Mouse (Mus musculus): ENCODE data around the gene Arid1a. TPM values are rescaled to one million over a fixed set of nuclear protein-coding genes. Genes with fewer than 3 reads are reported as not detected.

Gene Arid1a
- polyA plus RNA-seq, 1 experiment from 2014 or later: 41.6 TPM

DNA sequence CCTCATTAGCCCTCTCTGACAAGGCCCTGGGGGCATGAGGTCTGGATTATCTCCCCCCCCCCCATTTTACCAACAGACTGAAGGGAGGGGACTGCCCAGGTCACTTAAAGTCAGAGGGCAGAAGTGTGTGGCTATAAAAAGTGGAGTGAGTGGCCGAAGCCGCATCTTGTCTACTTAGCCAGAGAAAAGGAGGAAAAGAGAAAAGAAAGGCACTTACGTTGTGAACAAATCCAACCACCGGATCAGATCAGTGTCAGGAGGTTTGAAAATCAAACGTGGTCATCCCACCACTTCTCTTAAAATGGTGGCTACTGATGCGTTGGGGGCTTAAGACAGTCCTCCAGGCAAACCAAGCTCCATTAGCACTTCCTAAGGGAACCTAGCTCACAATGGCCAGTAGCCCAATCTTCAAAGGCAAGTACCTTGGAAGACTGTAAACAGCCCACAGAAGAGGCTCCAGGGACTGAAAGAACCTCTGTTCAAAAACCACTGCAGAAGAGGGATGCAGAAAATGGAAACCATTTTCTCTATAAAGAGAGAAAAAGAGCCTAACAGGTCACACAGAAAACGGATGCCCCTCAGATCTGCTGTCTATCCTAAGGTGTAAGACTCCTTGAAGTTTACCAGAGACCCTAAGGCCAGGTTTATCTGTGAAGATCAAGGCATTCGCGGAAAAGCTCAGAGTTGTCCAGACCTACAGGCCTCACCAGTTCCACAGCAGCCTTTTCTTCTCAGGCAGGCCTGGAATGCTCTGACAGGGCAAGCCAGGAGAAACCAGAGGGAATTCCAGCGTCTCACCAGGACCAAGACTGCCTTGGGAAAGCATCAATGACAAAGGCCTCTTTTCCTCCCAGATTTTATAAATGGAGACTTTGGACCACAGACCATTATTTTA is 1.5 kb downstream of the Arid1a start:
- Histone ChIP-seq H3K27ac (peak overlapping the region; percentile 100), H3K27me3 (no peaks in the 10 kb centered on the region), H3K4me1 (replicated peaks) (peaks cover 26% of the 10 kb centered on the region), H3K36me3 (no peaks in the 10 kb centered on the region), H3K9me3 (no peaks in the 10 kb centered on the region), H3K4me2 (peak overlapping the region; percentile 91), H3K4me3 (replicated peaks) (peak overlapping the region; percentile 100), H3K9ac (replicated peaks) (peak overlapping the region; percentile 100)
- 5% methylated on average over 10 of the region's 10 CpGs for WGBS
- no peak for ATAC-seq (ENCODE audit: insufficient number of reproducible peaks, insufficient read depth, low FRiP score, low TSS enrichment, low read depth)

DNA sequence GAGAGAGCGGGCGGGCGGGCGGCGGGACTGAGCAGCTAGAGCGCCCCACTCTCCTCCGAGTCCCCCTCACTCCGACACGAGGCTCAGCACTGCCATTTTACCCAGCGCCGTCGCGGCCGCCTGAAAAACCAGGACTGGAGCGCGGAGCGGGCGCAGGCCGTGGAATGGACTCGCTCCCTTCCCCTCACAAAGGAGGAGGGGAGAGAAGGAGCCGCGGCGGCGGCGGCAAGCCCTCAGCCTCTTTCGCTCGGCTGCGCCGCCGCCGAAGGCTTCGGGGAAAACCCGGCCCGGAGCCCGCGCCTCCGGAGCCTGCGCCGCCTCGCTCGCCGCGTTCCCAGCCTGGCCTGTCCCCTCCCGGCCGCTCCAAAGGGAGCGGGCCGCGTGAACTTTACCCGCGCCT is 2.3 kb downstream of the Arid1a start:
- 0% methylated on average over 43 of the region's 50 CpGs for WGBS
- Histone ChIP-seq H3K27ac (peak overlapping the region; percentile 100), H3K4me1 (replicated peaks) (peaks cover 35% of the 10 kb centered on the region), H3K27me3 (no peaks in the 10 kb centered on the region), H3K9ac (replicated peaks) (peak overlapping the region; percentile 100), H3K36me3 (peaks cover 6% of the 10 kb centered on the region), H3K4me2 (peak overlapping the region; percentile 91), H3K4me3 (replicated peaks) (peak overlapping the region; percentile 100), H3K9me3 (0 out of 2 replicates have a peak, but pooled peaks cover 4% of the 10 kb centered on the region)
- peak; percentile 76 for ATAC-seq (ENCODE audit: insufficient number of reproducible peaks, insufficient read depth, low FRiP score, low TSS enrichment, low read depth)

- Histone ChIP-seq H3K4me2 (peak overlapping the region; percentile 91), H3K9ac (replicated peaks) (peak overlapping the region; percentile 100), H3K9me3 (0 out of 2 replicates have a peak, but pooled peaks cover 6% of the 10 kb centered on the region), H3K4me3 (replicated peaks) (peak overlapping the region; percentile 100), H3K27me3 (no peaks in the 10 kb centered on the region), H3K4me1 (replicated peaks) (peaks cover 39% of the 10 kb centered on the region), H3K27ac (peak overlapping the region; percentile 100), H3K36me3 (peaks cover 11% of the 10 kb centered on the region)
- WGBS: under 1% methylated on average over 65 of the region's 99 CpGs
- peak; percentile 34; the same call in 1 of the 2 replicates for ATAC-seq (ENCODE audit: insufficient number of reproducible peaks, insufficient read depth, low FRiP score, low TSS enrichment, low read depth)
Observed at GRCm38 (mm10) chr4:133753375-133754190, 3.0 kb downstream of the Arid1a start.

GRCm38 (mm10) chr4:133752449-133753374 is 3.9 kb downstream of the Arid1a start:
- peak overlapping the region; percentile 100 for H3K9ac ChIP-seq (replicated peaks)
- H3K27ac ChIP-seq: peak overlapping the region; percentile 100
- H3K4me3 ChIP-seq (replicated peaks): peak overlapping the region; percentile 100
- peak overlapping the region; percentile 91 for H3K4me2 ChIP-seq
- H3K4me1 ChIP-seq (replicated peaks): peaks cover 46% of the 10 kb centered on the region
- peaks cover 20% of the 10 kb centered on the region for H3K36me3 ChIP-seq
- ATAC-seq (ENCODE audit: insufficient number of reproducible peaks, insufficient read depth, low FRiP score, low TSS enrichment, low read depth): no peak
- WGBS: 0% methylated on average over 96 of the region's 121 CpGs
- 0 out of 2 replicates have a peak, but pooled peaks cover 6% of the 10 kb centered on the region for H3K9me3 ChIP-seq
- no peaks in the 10 kb centered on the region for H3K27me3 ChIP-seq

- H3K9ac ChIP-seq (replicated peaks): peak overlapping the region; percentile 100
- WGBS: 1% methylated on average over 31 of the region's 31 CpGs
- H3K9me3 ChIP-seq: 0 out of 2 replicates have a peak, but pooled peaks cover 6% of the 10 kb centered on the region
- no peak for ATAC-seq (ENCODE audit: insufficient number of reproducible peaks, insufficient read depth, low FRiP score, low TSS enrichment, low read depth)
- peaks cover 52% of the 10 kb centered on the region for H3K4me1 ChIP-seq (replicated peaks)
- H3K27me3 ChIP-seq: no peaks in the 10 kb centered on the region
- H3K27ac ChIP-seq: peak overlapping the region; percentile 100
- peak overlapping the region; percentile 100 for H3K4me3 ChIP-seq (replicated peaks)
- peak overlapping the region; percentile 91 for H3K4me2 ChIP-seq
- peaks cover 24% of the 10 kb centered on the region for H3K36me3 ChIP-seq
Observed at GRCm38 (mm10) chr4:133751521-133752448, 4.8 kb downstream of the Arid1a start.

DNA sequence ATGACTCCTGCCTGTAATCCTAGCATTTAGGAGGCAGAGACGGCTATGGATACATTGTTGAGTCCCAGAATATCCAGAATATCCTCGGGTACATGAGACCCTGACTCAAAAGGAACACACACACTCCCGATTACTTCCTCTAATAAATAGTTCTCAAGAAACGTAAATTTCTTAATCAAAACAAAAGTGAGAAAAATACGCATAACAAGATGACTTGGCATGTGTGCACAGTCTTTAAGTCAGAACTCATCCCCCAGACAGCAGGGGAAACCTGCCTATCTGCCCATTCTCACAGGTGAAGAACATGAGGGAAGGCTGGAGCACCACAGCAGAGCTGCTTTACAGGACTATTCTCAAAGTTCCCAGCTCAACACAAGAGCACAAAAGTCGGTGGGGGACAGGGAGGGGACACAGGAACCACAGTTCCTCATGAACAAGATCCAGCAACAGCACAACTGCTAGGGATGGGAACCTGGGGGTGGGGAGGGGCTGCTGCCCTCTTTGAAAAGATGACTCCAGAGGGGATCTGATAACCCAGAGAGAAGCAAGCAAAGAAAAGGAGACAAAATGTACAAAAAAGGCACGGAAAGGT is 6.3 kb downstream of the Arid1a start:
- H3K36me3 ChIP-seq: peaks cover 38% of the 10 kb centered on the region
- ATAC-seq (ENCODE audit: insufficient number of reproducible peaks, insufficient read depth, low FRiP score, low TSS enrichment, low read depth): no peak
- 48% methylated on average over 7 of the region's 7 CpGs for WGBS

DNA sequence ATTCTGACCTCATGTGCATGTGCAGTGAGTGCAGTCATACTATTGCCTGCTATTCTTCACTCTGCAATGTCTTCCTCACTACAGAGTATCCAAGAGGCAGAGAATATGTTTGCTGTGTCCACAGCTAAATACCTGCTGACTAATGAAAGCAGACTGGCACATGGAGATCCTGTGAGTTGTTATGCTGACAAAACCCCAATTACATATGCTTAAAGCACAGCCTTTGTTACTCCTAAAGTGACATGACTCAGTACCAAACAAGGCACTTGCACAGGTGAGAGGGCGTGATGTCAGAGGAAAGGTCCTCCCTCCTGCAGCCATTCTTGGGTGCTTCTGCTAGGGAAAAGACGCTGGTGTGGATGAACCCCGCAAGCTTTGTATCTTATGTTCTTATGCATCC is 21.3 kb downstream of the Arid1a start:
- Histone ChIP-seq H3K4me3 (replicated peaks) (no peak overlapping the region), H3K9ac (replicated peaks) (no peak overlapping the region), H3K9me3 (no peaks in the 10 kb centered on the region), H3K36me3 (peaks cover 52% of the 10 kb centered on the region), H3K4me2 (no peak overlapping the region), H3K27me3 (no peaks in the 10 kb centered on the region), H3K27ac (no peak overlapping the region), H3K4me1 (replicated peaks) (peaks cover 62% of the 10 kb centered on the region)
- ATAC-seq (ENCODE audit: insufficient number of reproducible peaks, insufficient read depth, low FRiP score, low TSS enrichment, low read depth): no peak
- WGBS: 86% methylated on average over 3 of the region's 3 CpGs

More for the DNA sequence above, 6.3 kb downstream of the Arid1a start:
- 0 out of 2 replicates have a peak, but pooled peaks cover 6% of the 10 kb centered on the region for H3K9me3 ChIP-seq
- H3K4me2 ChIP-seq: peak overlapping the region; percentile 91
- peak overlapping the region; percentile 100 for H3K4me3 ChIP-seq (replicated peaks)
- H3K4me1 ChIP-seq (replicated peaks): peaks cover 51% of the 10 kb centered on the region
- no peak overlapping the region for H3K27ac ChIP-seq
- H3K9ac ChIP-seq (replicated peaks): peak overlapping the region; percentile 100
- no peaks in the 10 kb centered on the region for H3K27me3 ChIP-seq

- Histone ChIP-seq H3K4me3 (replicated peaks) (peak overlapping the region; percentile 21), H3K4me1 (replicated peaks) (peaks cover 78% of the 10 kb centered on the region), H3K27ac (peak overlapping the region; percentile 84), H3K9me3 (no peaks in the 10 kb centered on the region), H3K4me2 (peak overlapping the region; percentile 51), H3K9ac (replicated peaks) (peak overlapping the region; percentile 31), H3K27me3 (no peaks in the 10 kb centered on the region), H3K36me3 (peaks cover 31% of the 10 kb centered on the region)
- peak; percentile 13; the same call in 1 of the 2 replicates for ATAC-seq (ENCODE audit: insufficient number of reproducible peaks, insufficient read depth, low FRiP score, low TSS enrichment, low read depth)
Observed at GRCm38 (mm10) chr4:133730122-133730521, 26.4 kb downstream of the Arid1a start.

DNA sequence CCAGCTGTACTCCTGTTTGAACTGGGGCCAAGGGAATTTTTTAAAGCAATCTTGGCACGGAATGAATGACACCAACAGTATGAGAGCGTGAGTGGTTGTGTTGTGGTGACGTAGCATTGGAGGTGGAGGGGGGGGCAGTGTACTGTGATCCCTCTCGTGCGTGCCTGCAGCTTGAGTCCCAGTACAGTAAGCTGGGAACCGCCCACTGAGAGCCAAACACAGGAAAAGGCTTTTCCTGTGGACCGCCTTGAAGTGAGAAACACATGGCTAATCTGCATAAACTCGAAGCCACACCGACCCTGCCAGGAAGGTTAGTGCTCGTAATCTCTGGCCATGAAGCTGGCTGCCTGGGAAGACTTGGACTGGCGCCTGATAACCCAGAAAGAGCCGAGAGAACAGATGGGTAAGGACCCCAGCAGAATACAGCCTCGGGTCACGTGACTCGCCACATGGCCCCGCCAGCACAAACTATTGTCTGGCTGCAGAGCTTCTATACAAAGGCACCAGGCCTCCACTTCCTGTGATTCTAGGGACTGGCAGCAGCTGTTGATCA is 27.0 kb downstream of the Arid1a start:
- Histone ChIP-seq H3K9ac (replicated peaks) (peak overlapping the region; percentile 31), H3K4me2 (peak overlapping the region; percentile 51), H3K27me3 (no peaks in the 10 kb centered on the region), H3K4me1 (replicated peaks) (peaks cover 77% of the 10 kb centered on the region), H3K4me3 (replicated peaks) (peak overlapping the region; percentile 21), H3K27ac (peak overlapping the region; percentile 84), H3K9me3 (no peaks in the 10 kb centered on the region), H3K36me3 (peaks cover 26% of the 10 kb centered on the region)
- 1% methylated on average over 16 of the region's 16 CpGs for WGBS
- peak; percentile 89 for ATAC-seq (ENCODE audit: insufficient number of reproducible peaks, insufficient read depth, low FRiP score, low TSS enrichment, low read depth)

Measured in limb, embryonic 12.5 days (tissue).